Mouse (Mus musculus): ENCODE data around the gene Cdpf1. TPM values are rescaled to one million over a fixed set of nuclear protein-coding genes. Genes with fewer than 3 reads are reported as not detected.

The Cdpf1 gene
- polyA plus RNA-seq (2014; fragmentation: Illumina TruSeq; extraction: RNeasy Lipid Tissue Mini Kit (QIAGEN cat#74804); ENCODE audit: low read depth, low replicate concordance) = 3.9 TPM

GRCm38 (mm10) chr15:85811535-85812277, at the start of gene Cdpf1:
Gene Cdpf1 (minus strand): TSS chr15:85811697.

GRCm38 (mm10) chr15:85859490-85860031, 48.1 kb upstream of the Cdpf1 start, which contains the start of gene Gtse1:
Gene Gtse1 (plus strand): TSS chr15:85859745.

GRCm38 (mm10) chr15:85831954-85832590, 20.6 kb upstream of the Cdpf1 start, which contains the start of gene Ttc38:
Gene Ttc38 (plus strand): TSS chr15:85832306.

GRCm38 (mm10) chr15:85821203-85822010, 9.9 kb upstream of the Cdpf1 start, which contains the start of gene Pkdrej:
Gene Pkdrej (minus strand): TSS chr15:85821734.

Other genes with a start within 250 kb of the Cdpf1 start
- not detected for gene Wnt7b, start 229.2 kb downstream of the Cdpf1 start, polyA plus RNA-seq (2014; fragmentation: Illumina TruSeq; extraction: RNeasy Lipid Tissue Mini Kit (QIAGEN cat#74804); ENCODE audit: low read depth, low replicate concordance)
- 0.64 TPM for gene Ppara, start 76.7 kb downstream of the Cdpf1 start, polyA plus RNA-seq (2014; fragmentation: Illumina TruSeq; extraction: RNeasy Lipid Tissue Mini Kit (QIAGEN cat#74804); ENCODE audit: low read depth, low replicate concordance)
- gene Pkdrej, start 10.0 kb upstream of the Cdpf1 start, polyA plus RNA-seq (2014; fragmentation: Illumina TruSeq; extraction: RNeasy Lipid Tissue Mini Kit (QIAGEN cat#74804); ENCODE audit: low read depth, low replicate concordance) = 17.6 TPM
- 1.4 TPM for gene Ttc38, start 20.6 kb upstream of the Cdpf1 start, polyA plus RNA-seq (2014; fragmentation: Illumina TruSeq; extraction: RNeasy Lipid Tissue Mini Kit (QIAGEN cat#74804); ENCODE audit: low read depth, low replicate concordance)
- 0.91 TPM for gene Gtse1, start 48.0 kb upstream of the Cdpf1 start, polyA plus RNA-seq (2014; fragmentation: Illumina TruSeq; extraction: RNeasy Lipid Tissue Mini Kit (QIAGEN cat#74804); ENCODE audit: low read depth, low replicate concordance)
- gene Trmu, start 67.6 kb upstream of the Cdpf1 start, polyA plus RNA-seq (2014; fragmentation: Illumina TruSeq; extraction: RNeasy Lipid Tissue Mini Kit (QIAGEN cat#74804); ENCODE audit: low read depth, low replicate concordance) = 7.6 TPM
- gene Celsr1, start 222.1 kb upstream of the Cdpf1 start, polyA plus RNA-seq (2014; fragmentation: Illumina TruSeq; extraction: RNeasy Lipid Tissue Mini Kit (QIAGEN cat#74804); ENCODE audit: low read depth, low replicate concordance) = not detected
- gene Gramd4, start 246.0 kb upstream of the Cdpf1 start, polyA plus RNA-seq (2014; fragmentation: Illumina TruSeq; extraction: RNeasy Lipid Tissue Mini Kit (QIAGEN cat#74804); ENCODE audit: low read depth, low replicate concordance) = 0.15 TPM

All from testis, adult 10 weeks (tissue).